Mouse (Mus musculus): ENCODE measurements around the gene Adam6b.
"Not testable (repeated sequence)": the region's sequence is repeated elsewhere in the genome, so short reads cannot be mapped to it uniquely, and the experiment has no call there.

The Adam6b gene

GRCm38 (mm10) chr12:113489211-113489610 is at the start of gene Adam6b:
Gene Adam6b, plus strand, starts transcription at chr12:113489511.
- DNase-seq: not testable (repeated sequence)

GRCm38 (mm10) chr12:113446061-113446460 is 43.2 kb upstream of the Adam6b start:
- DNase-seq: peak in 1 of 2 experiments; percentile 42

GRCm38 (mm10) chr12:113476164-113476563 is 13.1 kb upstream of the Adam6b start:
- DNase-seq: no peak

- DNase-seq: no peak
Measured at GRCm38 (mm10) chr12:113482147-113482546, 7.2 kb upstream of the Adam6b start.

GRCm38 (mm10) chr12:113482661-113483389 is 6.5 kb upstream of the Adam6b start:
- DNase-seq: no peak

- DNase-seq: no peak
Measured at GRCm38 (mm10) chr12:113483492-113484162, 5.7 kb upstream of the Adam6b start.

- DNase-seq: no peak
Measured at GRCm38 (mm10) chr12:113484971-113485485, 4.3 kb upstream of the Adam6b start.

- DNase-seq: peak; percentile 56 to 69
Measured at GRCm38 (mm10) chr12:113487693-113488092, 1.6 kb upstream of the Adam6b start.

GRCm38 (mm10) chr12:113525901-113526300 is 36.6 kb downstream of the Adam6b start:
- no peak for DNase-seq
